Comparison of ENCODE assay signal across 9 mouse cellular contexts in genomic region chr5:125395008-125395407, GRCm38 (mm10). TPM values are rescaled to one million over a fixed set of nuclear protein-coding genes. Genes with fewer than 3 reads are reported as not detected.
DNase-seq lines count a peak whose midpoint lies in the region; ATAC-seq and TF ChIP-seq lines count a peak whose summit lies in the region.
"Had no signal": no experiment of that assay in that cellular context is flagged by ENCODE, and none has a peak within 500 bp of the region (broad histone marks: within the 10 kb centered on the region; RNA-seq: fewer than 3 reads in every experiment).

No protein-coding gene starts in this region.

- H3K4me1 ChIP-seq in heart, embryonic 12.5 days (replicated peaks) = peaks cover 35% of the 10 kb centered on the region
- H3K4me1 ChIP-seq in G1E (ENCODE audit: insufficient read depth, low read depth, low read length) = peaks cover 43% of the 10 kb centered on the region
- peaks cover 35% of the 10 kb centered on the region for H3K4me1 ChIP-seq in hindbrain, embryonic 10.5 days (replicated peaks)
- H3K4me1 ChIP-seq in midbrain, embryonic 10.5 days = peaks cover 41% of the 10 kb centered on the region

- H3K36me3 ChIP-seq in heart, embryonic 12.5 days = no peaks in the 10 kb centered on the region
- no peaks in the 10 kb centered on the region for H3K36me3 ChIP-seq in G1E (replicated peaks)
- H3K36me3 ChIP-seq in hindbrain, embryonic 10.5 days = no peaks in the 10 kb centered on the region
- H3K36me3 ChIP-seq in midbrain, embryonic 10.5 days = no peaks in the 10 kb centered on the region

- no peaks in the 10 kb centered on the region for H3K9me3 ChIP-seq in heart, embryonic 12.5 days (replicated peaks)
- no peaks in the 10 kb centered on the region for H3K9me3 ChIP-seq in G1E (replicated peaks)
- no peaks in the 10 kb centered on the region for H3K9me3 ChIP-seq in hindbrain, embryonic 10.5 days
- no peaks in the 10 kb centered on the region for H3K9me3 ChIP-seq in midbrain, embryonic 10.5 days (replicated peaks)

- H3K4me3 ChIP-seq in heart, embryonic 12.5 days = peak overlapping the region; percentile 34; the same call in 1 of the 2 replicates
- peak overlapping the region; percentile 69; the same call in 1 of the 2 replicates for H3K4me3 ChIP-seq in G1E (ENCODE audit: low read depth, low read length)
- peak overlapping the region; percentile 47; the same call in 1 of the 2 replicates for H3K4me3 ChIP-seq in hindbrain, embryonic 10.5 days
- peak overlapping the region; percentile 45; the same call in 1 of the 2 replicates for H3K4me3 ChIP-seq in midbrain, embryonic 10.5 days

- DNase-seq in heart, postnatal 36 days = no peak
- DNase-seq in G1E (ENCODE audit: low spot score) = no peak
- DNase-seq in hindbrain, embryonic 10.5 days (ENCODE audit: low spot score) = no peak
- no peak for DNase-seq in midbrain, embryonic 10.5 days (ENCODE audit: low spot score)
- DNase-seq in urinary bladder, postnatal 14 days (ENCODE audit: low spot score) = no peak
- no peak for DNase-seq in left cerebral cortex, postnatal 10 days (ENCODE audit: extremely low spot score in 1 of 2, low spot score in 2 of 2)
- no peak for DNase-seq in layer of hippocampus, postnatal 14 days (ENCODE audit: low spot score in 2 of 2)
- DNase-seq: thymus, postnatal 14 days had no signal

- H3K9ac ChIP-seq in heart, embryonic 12.5 days = no peak overlapping the region

- intact Hi-C loops in heart, postnatal 36 days (cut with DNase I) = no loop called here
- intact Hi-C loops in left cerebral cortex, postnatal 10 days (cut with DNase I) = no loop called here

- no peak for ATAC-seq in heart, embryonic 12.5 days (ENCODE audit: insufficient number of reproducible peaks, low FRiP score)
- ATAC-seq in G1E (ENCODE audit: extremely low read depth, insufficient number of reproducible peaks, low FRiP score, poor library complexity, severe bottlenecking) = no peak

- WGBS in heart, embryonic 12.5 days = 72% methylated on average over 3 of the region's 3 CpGs
- WGBS in hindbrain, embryonic 10.5 days = 71% methylated on average over 3 of the region's 3 CpGs
- 52% methylated on average over 3 of the region's 3 CpGs for whole genome bisulfite sequencing in midbrain, embryonic 10.5 days

- peak overlapping the region; percentile 100 for H3K27ac ChIP-seq in heart, embryonic 12.5 days (ENCODE audit: poor library complexity, severe bottlenecking)
- H3K27ac ChIP-seq in hindbrain, embryonic 10.5 days = peak overlapping the region; percentile 98
- H3K27ac ChIP-seq in midbrain, embryonic 10.5 days (replicated peaks) = peak overlapping the region; percentile 100

- peaks cover 5% of the 10 kb centered on the region; the same call in 1 of the 2 replicates for H3K27me3 ChIP-seq in heart, embryonic 12.5 days (replicated peaks)
- peaks cover 4% of the 10 kb centered on the region for H3K27me3 ChIP-seq in G1E (ENCODE audit: insufficient read depth, low read length)
- peaks cover 11% of the 10 kb centered on the region; the same call in 1 of the 2 replicates for H3K27me3 ChIP-seq in hindbrain, embryonic 10.5 days (ENCODE audit: insufficient read depth, poor library complexity, severe bottlenecking)
- 0 out of 2 replicates have a peak, but pooled peaks cover 5% of the 10 kb centered on the region for H3K27me3 ChIP-seq in midbrain, embryonic 10.5 days (ENCODE audit: low read depth, poor library complexity, severe bottlenecking)

- no peak for TF ChIP-seq CTCF in G1E (IDR thresholded peaks at IDR 0.05; ENCODE audit: low read depth, low read length)

- H3K4me2 ChIP-seq in heart, embryonic 12.5 days = peak overlapping the region; percentile 65; the same call in 1 of the 2 replicates

RNA-seq across cellular contexts. Expression of gene Ubc, which starts 5.0 kb away (rescaled TPM):
- polyA plus RNA-seq in heart, embryonic 12.5 days (2016; fragmentation: Nextera tagmentation; extraction: Ambion mirVana) = 840 and 852 TPM in 2 replicates
- total RNA-seq in heart, postnatal 36 days (2021) = 1,000 to 10,000 TPM in 1 of 2 experiments, 100 to 1,000 TPM in 1; 856 to 1,567 TPM
- 477 and 495 TPM in 2 replicates for total RNA-seq in G1E (2014; fragmentation: Nextera tagmentation)
- total RNA-seq in G1E (2017) = 212 and 267 TPM in 2 replicates
- polyA plus RNA-seq in G1E (2012) = 28.0 and 92.4 TPM in 2 replicates
- 928 and 1,134 TPM in 2 replicates for polyA plus RNA-seq in hindbrain, embryonic 10.5 days (2016; fragmentation: Nextera tagmentation; extraction: Ambion mirVana)
- 957 and 1,129 TPM in 2 replicates for polyA plus RNA-seq in midbrain, embryonic 10.5 days (2016; fragmentation: Nextera tagmentation; extraction: Ambion mirVana)
- total RNA-seq in left cerebral cortex, postnatal 10 days (2021) = 100 to 1,000 TPM; 831 to 842 TPM
- 100 to 1,000 TPM; 755 to 828 TPM for total RNA-seq in layer of hippocampus, postnatal 14 days (2021)

RNA-seq across cellular contexts. Expression of gene Gm10382, which starts 5.9 kb away (rescaled TPM):
- 0.28 and 0.67 TPM in 2 replicates for polyA plus RNA-seq in heart, embryonic 12.5 days (2016; fragmentation: Nextera tagmentation; extraction: Ambion mirVana)
- total RNA-seq in heart, postnatal 36 days (2021) = not detected
- not detected in 2 replicates for total RNA-seq in G1E (2014; fragmentation: Nextera tagmentation)
- not detected in 2 replicates for total RNA-seq in G1E (2017)
- polyA plus RNA-seq in G1E (2012) = 0.22 and 0.45 TPM in 2 replicates
- polyA plus RNA-seq in hindbrain, embryonic 10.5 days (2016; fragmentation: Nextera tagmentation; extraction: Ambion mirVana) = 0.52 and 0.86 TPM in 2 replicates
- polyA plus RNA-seq in midbrain, embryonic 10.5 days (2016; fragmentation: Nextera tagmentation; extraction: Ambion mirVana) = 0.56 and 0.57 TPM in 2 replicates
- total RNA-seq in left cerebral cortex, postnatal 10 days (2021) = under 1 TPM; 0.39 to 0.56 TPM
- under 1 TPM; 0.28 to 0.52 TPM for total RNA-seq in layer of hippocampus, postnatal 14 days (2021)

RNA-seq across cellular contexts. Expression of gene Dhx37, which starts 38.9 kb away (rescaled TPM):
- polyA plus RNA-seq in heart, embryonic 12.5 days (2016; fragmentation: Nextera tagmentation; extraction: Ambion mirVana) = 11.0 and 11.4 TPM in 2 replicates
- 10 to 100 TPM; 11.4 to 11.7 TPM for total RNA-seq in heart, postnatal 36 days (2021)
- 29.0 and 30.3 TPM in 2 replicates for total RNA-seq in G1E (2014; fragmentation: Nextera tagmentation)
- total RNA-seq in G1E (2017) = 32.2 and 36.5 TPM in 2 replicates
- 112 and 117 TPM in 2 replicates for polyA plus RNA-seq in G1E (2012)
- polyA plus RNA-seq in hindbrain, embryonic 10.5 days (2016; fragmentation: Nextera tagmentation; extraction: Ambion mirVana) = 19.2 and 21.0 TPM in 2 replicates
- 17.4 and 21.2 TPM in 2 replicates for polyA plus RNA-seq in midbrain, embryonic 10.5 days (2016; fragmentation: Nextera tagmentation; extraction: Ambion mirVana)
- 10 to 100 TPM; 12.2 to 14.5 TPM for total RNA-seq in left cerebral cortex, postnatal 10 days (2021)
- total RNA-seq in layer of hippocampus, postnatal 14 days (2021) = 10 to 100 TPM; 12.4 to 13.8 TPM

RNA-seq across cellular contexts. Expression of gene Bri3bp, which starts 46.4 kb away (rescaled TPM):
- 41.8 and 49.3 TPM in 2 replicates for polyA plus RNA-seq in heart, embryonic 12.5 days (2016; fragmentation: Nextera tagmentation; extraction: Ambion mirVana)
- 10 to 100 TPM; 45.4 to 54.6 TPM for total RNA-seq in heart, postnatal 36 days (2021)
- total RNA-seq in G1E (2014; fragmentation: Nextera tagmentation) (76.6 and 83.4 TPM in 2 replicates), G1E (2017) (13.5 and 14.6 TPM in 2 replicates)
- polyA plus RNA-seq in G1E (2012) = 50.1 and 51.7 TPM in 2 replicates
- 46.9 and 53.8 TPM in 2 replicates for polyA plus RNA-seq in hindbrain, embryonic 10.5 days (2016; fragmentation: Nextera tagmentation; extraction: Ambion mirVana)
- polyA plus RNA-seq in midbrain, embryonic 10.5 days (2016; fragmentation: Nextera tagmentation; extraction: Ambion mirVana) = 49.2 and 54.7 TPM in 2 replicates
- total RNA-seq in left cerebral cortex, postnatal 10 days (2021) = 10 to 100 TPM; 81.3 to 83.6 TPM
- 10 to 100 TPM; 89.0 to 90.0 TPM for total RNA-seq in layer of hippocampus, postnatal 14 days (2021)

RNA-seq across cellular contexts. Expression of gene Scarb1, which starts 54.1 kb away (rescaled TPM):
- polyA plus RNA-seq in heart, embryonic 12.5 days (2016; fragmentation: Nextera tagmentation; extraction: Ambion mirVana) = 74.3 and 75.2 TPM in 2 replicates
- total RNA-seq in heart, postnatal 36 days (2021) = 10 to 100 TPM; 35.4 to 44.4 TPM
- total RNA-seq in G1E (2014; fragmentation: Nextera tagmentation) (68.3 and 87.9 TPM in 2 replicates), G1E (2017) (38.0 and 42.9 TPM in 2 replicates)
- polyA plus RNA-seq in G1E (2012) = 37.4 and 43.7 TPM in 2 replicates
- polyA plus RNA-seq in hindbrain, embryonic 10.5 days (2016; fragmentation: Nextera tagmentation; extraction: Ambion mirVana) = 41.2 and 43.6 TPM in 2 replicates
- polyA plus RNA-seq in midbrain, embryonic 10.5 days (2016; fragmentation: Nextera tagmentation; extraction: Ambion mirVana) = 48.1 and 52.3 TPM in 2 replicates
- total RNA-seq in left cerebral cortex, postnatal 10 days (2021) = 10 to 100 TPM; 49.1 to 52.9 TPM
- 10 to 100 TPM; 46.1 to 54.3 TPM for total RNA-seq in layer of hippocampus, postnatal 14 days (2021)
